Mouse (Mus musculus) granulocyte monocyte progenitor cell, adult 5-6 weeks (primary cell): ENCODE data around the gene Cmpk1. TPM values are rescaled to one million over a fixed set of nuclear protein-coding genes. Genes with fewer than 3 reads are reported as not detected.
A peak's percentile ranks its signal among the peaks of the same experiment; 100 is the strongest.

Source experiments
- ATAC-seq: replicated peaks from 2 replicates; pipeline ENCODE4 v1.8.0; 2016; ENCODE audit warnings: mild to moderate bottlenecking, moderate TSS enrichment, inconsistent platforms; ENCODE audit not compliant: poor library complexity, severe bottlenecking
- total RNA-seq, 2 experiments: library from RNA; stranded (forward) in 1 of 2; stranded (reverse) in 1 of 2; fragments of 200-712, 200-1000 nt in 1 of 2; fragments of >200 nt in 1 of 2; fragmentation: Nextera tagmentation in 1 of 2; gene quantifications; 2 replicates each; pipeline ENCODE4 v1.2.3; 2014 to 2017

The Cmpk1 gene
- total RNA-seq, 2 experiments from 2014 or later = 68.3 to 183 TPM

DNA sequence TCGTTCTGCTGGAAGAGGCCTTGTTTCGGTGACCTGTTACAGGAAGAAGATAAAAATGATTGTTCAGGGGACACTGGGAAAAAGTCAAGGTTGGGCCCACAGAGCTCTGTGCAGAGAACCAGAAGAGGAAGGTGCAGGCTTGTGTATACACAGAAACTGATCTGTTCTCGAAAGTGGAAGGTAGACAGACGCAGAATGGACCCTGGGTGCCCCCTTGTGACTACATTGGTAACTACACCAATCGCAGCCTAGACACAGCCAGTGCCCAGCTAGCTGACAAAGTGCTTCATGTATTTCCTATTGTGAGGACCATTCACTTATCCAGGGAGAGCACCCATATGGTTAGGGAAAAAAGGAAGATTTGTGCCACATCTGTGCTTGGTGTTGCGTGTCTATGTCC lies 39.6 kb downstream of the Cmpk1 start:
- ATAC-seq = peak; percentile 97

DNA sequence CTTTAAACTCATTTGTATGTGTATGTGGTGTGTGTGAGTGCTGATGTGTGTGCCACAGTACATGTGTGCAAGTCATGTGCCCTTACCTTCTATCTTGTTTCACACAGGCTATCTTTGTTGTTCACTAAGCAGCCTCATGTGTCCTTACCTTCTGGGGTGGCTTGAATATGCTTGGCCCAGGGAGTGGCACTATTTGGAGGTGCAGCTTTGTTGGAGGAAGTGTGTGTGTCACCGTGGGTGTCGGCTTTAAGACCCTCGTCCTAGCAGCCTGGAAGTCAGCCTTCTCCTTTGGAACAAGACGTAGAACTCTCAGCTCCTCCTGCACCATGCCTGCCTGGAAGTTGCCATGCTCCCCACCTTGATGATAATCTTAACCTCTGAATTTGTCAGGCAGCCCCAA lies 40.6 kb downstream of the Cmpk1 start:
- ATAC-seq = no peak

DNA sequence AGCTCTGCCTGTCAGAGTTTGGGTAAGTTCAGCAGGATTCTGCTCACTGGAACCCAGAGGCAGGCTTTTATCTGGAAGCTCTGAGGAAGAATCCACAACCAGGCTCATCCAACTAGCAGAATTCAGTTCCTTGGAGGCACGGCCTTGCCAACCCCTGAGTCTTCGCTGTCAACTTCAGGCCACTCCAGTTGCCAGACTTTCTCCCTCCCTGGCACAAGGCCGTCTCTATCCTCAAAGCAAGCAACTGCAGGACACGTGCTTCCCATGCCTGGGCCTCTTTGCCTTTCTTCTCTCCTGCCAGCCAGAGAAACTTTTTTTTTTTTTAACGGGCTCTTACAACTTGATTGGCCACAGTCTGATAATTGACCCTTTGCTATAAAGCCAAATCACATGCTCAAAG lies 42.0 kb downstream of the Cmpk1 start:
- ATAC-seq = no peak

DNA sequence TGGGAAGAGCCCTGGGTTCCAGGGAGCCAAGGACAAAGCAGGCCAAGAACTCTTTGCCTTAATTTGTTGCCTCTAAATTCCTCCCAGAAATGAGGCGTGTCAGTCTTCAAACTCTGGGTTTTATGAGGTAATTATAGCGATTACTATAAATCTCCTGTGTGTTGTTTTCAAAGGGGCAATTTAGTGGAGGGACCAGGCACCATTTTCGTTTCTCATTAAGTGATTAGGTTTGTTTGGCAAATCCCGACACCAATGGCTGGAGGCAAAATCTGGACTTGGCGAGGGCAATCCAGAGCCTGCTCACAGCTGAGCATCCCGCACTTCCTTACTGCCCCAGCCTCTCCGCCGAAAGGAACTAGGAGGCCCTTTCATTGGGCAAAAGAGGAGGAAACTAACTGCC lies 44.5 kb downstream of the Cmpk1 start:
- no peak for ATAC-seq

DNA sequence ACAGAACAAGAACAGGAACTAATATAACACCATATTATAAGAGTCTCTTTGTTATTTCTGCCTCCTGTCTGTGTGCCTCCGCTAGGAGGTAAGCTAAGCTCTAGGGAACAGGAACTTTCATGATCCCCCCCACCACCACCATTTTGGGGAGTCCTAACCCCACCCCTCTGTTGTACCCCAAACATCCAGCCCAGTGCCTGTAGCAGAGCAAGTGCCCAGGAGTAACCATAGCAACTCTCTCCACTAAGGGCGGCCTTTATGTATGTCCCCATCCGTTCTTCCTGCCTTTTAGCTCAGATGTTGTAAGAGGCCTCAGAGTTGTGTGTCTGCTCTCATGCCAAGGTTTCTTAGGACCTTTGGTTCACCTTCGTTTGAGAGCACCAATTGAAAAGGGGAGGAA lies 44.9 kb downstream of the Cmpk1 start:
- peak; percentile 80 for ATAC-seq

DNA sequence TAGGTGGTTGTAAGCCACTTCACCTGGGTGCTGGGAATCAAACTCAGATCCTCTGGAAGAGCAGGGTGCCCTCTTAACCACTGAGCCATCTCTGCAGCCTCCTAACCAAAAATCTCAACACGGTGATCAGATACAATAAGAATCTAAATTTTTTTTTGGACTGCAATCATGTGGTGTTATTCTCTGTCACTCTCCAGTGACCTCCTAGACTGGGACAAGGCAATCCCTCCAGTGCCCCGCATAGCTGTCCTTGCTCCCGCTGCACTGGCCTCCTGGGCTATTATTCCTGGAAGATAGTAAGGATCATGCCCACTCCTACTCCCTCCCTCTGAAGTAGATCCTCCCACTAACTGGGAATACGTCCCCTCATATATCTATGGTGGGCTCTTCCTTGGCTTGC lies 45.7 kb downstream of the Cmpk1 start:
- no peak for ATAC-seq

DNA sequence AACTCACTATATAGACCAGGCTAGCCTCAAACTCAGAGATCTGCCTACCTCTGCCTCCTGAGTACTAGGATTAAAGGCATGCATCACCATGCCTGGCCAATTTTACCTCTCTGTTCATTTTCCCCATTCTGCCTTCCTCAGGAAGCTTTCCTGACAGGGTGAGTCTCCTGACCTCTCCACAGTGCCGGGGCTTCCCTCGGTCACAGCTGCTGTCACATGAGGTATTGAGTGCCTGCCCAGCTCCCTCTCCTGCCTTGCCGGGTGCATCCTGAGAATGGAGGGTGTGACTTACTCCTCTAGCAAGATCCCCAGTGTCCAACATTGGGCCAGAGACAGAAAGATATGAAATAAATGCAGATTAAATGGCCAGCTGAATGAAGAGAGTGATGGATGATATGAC lies 48.8 kb downstream of the Cmpk1 start:
- no peak for ATAC-seq

DNA sequence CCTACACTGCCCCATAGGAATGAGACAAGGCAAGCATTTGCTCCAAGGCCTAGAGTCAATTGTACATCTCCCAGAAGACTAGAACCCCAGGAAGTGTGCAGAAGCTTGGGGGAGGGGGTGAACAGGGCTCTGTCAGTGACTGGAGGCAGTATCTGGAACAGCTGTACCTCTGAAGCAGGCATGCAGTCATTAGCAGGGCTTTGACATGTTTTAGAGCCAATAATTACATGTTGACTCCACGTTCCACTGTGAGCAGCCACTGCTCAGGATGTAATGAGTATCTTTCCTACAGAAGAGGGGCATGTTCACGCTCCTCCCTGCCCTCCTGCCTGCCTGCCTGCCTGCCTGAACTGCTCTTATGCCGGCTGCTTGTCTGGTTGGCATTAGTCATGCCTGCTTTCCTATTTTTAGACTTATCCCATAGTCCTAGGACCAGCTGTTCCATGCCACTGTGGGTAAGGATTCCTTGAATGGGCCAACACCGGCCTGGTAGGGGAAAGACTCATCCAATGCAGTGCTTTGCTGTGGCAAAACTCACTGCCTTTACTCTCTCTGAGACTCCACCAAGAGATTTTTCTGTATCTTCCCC lies 49.5 kb downstream of the Cmpk1 start:
- no peak for ATAC-seq

DNA sequence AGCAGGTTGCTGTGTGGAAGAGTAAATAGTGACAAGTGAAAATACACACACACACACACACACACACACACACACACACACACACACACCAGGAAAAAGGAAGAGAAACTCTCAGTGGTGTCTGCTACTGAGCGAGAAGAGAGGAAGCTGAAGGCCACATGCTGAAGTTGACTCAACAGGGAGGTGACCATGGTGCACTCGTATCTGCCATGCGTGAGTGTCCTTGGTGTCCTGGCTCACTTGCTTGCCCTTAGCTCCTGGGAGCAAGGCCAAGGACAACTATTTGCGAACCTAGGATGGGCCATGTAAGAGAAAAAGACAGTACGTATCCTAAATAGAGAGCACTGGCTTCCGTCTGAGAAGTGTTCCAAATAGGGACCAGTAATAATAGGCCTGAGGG lies 52.9 kb downstream of the Cmpk1 start:
- peak; percentile 98 for ATAC-seq

DNA sequence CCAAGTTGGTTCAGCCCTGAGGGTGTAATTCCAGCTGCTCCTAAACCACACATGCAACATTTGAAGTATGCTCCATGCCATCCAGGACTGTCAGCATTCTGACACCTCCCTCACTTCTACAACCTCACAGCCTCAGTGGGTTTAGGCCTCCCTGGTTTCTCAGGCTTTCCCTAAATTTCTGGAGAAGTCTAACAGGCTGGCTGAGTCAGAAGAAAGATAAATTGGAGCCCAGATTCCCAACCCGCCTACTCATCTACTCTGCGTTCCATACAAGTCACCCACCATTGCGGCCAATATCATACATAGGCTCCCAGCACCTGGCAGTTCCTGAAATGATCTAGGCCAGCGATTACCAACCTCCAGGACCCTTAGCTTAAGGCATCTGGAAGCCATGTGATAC lies 54.3 kb downstream of the Cmpk1 start:
- ATAC-seq = no peak

DNA sequence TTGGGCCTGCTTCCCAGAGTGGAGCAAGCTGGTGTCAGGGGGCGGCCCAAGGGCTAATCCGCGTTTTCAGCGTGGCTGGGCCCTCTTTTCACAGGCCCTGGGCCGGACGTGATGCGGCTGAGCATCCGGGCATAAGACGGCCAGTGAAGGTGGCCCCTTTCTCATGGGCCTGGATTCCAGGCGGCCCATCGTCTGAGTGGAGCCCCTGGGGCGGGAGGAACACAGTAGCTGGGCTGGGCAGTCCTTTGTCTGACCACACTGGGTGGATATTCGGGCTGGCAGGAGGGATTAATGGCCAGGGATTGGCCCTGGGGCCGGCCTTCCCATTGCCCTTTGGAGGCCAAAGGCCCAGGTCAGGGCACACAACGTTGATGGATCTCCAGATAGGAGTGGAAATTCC lies 57.9 kb downstream of the Cmpk1 start:
- no peak for ATAC-seq

DNA sequence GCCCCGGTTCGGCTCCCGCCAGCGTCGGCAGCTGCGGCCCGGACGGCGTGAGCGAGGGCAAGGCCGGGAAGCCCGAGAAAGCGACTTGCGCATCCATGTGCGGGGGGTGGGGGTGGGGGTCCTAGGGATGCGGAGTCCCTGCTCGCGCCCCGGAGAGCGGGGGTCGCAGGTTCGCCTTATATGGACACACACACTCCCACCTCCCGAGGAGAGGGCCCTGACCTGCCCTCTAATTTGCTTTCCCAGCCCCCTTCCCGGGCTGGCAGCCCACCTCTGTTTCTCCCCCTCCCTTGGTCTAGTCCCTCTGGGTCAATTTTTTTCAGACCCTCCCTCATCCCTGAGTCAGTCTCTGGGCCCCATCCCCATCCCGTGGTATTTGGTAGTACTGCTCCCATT lies 61.1 kb downstream of the Cmpk1 start, which contains the start of gene Foxe3:
Gene Foxe3 (minus strand): TSS at position 97 of the 396 bp plus-strand sequence.
- ATAC-seq = no peak

DNA sequence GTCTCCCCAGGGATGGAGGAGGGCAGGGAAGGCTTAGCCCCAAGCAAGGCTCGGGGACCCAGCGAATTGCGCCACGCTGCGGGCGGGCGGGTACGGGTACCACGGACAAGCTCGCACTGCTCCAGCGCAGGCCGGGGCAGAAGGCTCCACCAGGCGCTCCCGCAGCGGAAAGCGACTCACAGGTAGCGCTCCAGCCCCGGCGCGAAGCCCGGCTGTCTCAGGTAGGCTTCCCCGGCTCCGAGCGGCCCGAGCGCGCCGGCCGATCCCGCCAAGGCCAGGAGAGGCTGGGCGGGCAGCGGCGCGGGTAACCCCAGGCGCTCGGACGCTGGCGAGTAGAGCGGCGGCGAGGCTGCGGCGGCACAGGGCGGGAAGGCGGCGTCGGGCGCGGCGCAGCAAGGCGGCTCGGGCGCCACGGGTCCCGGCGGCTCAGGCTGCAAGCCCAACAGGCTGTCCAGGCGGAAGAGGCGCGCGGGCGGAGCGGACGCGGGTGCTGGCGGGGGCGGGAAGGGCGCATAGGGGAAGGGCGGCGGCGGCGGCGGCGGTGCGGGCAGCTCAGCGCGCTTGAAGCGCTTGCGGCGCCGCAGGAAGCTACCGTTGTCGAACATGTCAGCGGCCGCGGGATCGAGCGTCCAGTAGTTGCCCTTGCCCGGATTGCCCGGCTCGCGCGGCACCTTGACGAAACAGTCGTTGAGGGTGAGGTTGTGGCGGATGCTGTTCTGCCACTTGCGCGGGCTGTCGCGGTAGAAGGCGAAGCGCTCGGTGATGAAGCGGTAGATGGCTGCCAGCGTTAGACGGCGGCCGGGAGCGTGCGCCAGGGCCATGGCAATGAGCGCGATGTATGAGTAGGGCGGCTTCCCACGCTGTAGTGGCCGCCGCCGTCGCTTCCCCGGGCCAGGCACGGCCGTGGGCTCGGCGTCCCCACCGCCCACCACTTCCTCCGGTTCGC lies 61.8 kb downstream of the Cmpk1 start:
- ATAC-seq = peak; percentile 60

DNA sequence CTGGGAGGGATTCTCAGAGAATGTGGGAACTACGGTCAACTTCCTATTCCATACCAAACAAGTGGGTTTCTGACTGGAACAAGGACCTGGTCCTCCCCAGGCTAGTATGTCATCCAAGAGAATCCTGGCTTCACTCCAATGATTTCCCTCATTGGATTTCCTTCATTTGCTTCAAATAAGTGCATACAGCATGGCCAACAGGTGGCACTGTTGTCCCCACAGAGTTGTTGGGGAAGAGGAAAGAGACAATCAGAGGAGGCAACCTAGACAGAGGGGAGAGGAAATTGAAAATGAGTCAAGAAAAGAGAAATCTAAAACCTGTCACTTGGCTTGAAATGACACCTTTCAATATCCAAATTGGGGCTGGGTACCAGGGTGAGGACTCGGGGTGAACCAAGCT lies 70.0 kb downstream of the Cmpk1 start:
- ATAC-seq = peak; percentile 86

DNA sequence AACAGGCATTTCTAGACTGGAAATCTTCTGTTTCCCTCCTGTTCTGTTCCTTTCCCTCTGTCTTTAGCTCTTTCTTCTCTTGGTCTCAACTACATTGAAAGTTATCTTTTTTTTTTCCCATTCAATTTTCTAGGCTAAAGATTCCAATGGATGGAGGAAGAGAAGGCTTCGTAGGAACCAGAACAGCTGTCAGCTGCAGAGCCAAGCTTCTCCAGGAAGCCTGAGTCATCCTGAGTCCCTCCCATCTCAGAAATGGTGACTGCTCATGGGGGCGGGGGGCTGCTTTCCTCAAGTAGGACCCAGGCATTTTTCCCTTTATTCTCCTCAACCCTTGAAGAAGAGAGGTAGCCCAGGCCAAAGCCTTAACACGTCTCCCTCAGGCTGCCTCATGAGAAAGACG lies 71.0 kb downstream of the Cmpk1 start:
- no peak for ATAC-seq

DNA sequence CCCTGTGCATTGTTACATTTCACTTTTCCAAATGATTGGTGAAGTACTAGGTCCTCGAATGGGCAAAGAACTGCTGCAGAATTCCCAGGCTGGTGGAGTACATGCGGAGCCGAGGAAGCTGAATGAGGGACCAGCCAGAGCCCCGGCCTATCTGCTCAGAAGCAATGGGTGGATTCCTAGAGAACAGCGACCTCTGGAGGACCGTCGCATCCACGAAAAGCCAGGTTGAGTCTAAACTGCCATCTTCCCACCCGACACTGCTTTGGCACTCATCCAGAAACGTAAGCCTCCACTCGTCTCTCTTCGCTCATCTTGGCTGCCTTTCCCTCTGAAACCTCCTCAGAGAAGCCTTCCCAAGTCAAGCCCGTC lies 73.5 kb downstream of the Cmpk1 start:
- ATAC-seq = no peak

DNA sequence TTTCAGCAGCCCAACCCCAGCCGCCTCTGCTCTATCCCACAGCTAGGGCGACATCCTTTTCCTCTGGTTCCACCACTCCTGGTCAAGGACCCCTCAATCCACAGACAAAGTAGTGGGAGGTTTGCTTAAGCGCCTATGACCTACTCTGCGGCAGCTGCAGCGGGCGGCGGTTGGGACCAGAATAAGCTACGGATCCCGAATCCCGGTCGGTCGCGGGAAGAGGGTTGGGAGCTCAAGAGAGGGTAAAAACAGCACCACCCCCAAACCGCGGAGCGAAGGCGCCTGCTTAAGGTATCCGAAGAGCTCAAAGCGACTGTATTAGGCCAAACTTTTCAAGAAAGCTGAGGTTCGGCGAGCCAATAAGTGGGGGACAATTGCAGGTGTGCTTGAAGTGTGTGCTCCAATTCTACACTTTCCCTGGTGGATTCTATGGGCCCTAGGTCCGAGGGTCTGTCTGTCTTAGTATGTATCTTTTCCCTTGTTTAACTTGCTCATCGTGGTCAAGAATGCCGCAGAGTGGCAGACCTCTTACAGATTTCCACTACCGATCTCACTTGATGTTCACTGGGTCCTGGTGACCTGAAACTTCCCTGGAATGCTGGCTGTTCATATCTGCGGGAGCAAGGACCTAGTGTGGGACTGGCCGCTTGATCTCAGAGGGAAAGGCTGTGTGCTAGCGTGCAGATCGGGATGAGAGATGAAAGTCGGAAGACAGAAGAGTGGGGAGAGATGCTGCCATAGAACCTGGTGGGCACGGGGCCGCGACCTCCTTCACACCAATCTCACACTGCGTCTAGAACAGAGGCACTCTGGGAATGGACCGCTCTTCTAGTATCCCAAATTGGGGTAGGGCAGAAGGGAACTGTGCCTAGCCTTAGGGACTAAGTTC lies 74.1 kb downstream of the Cmpk1 start:
- no peak for ATAC-seq

DNA sequence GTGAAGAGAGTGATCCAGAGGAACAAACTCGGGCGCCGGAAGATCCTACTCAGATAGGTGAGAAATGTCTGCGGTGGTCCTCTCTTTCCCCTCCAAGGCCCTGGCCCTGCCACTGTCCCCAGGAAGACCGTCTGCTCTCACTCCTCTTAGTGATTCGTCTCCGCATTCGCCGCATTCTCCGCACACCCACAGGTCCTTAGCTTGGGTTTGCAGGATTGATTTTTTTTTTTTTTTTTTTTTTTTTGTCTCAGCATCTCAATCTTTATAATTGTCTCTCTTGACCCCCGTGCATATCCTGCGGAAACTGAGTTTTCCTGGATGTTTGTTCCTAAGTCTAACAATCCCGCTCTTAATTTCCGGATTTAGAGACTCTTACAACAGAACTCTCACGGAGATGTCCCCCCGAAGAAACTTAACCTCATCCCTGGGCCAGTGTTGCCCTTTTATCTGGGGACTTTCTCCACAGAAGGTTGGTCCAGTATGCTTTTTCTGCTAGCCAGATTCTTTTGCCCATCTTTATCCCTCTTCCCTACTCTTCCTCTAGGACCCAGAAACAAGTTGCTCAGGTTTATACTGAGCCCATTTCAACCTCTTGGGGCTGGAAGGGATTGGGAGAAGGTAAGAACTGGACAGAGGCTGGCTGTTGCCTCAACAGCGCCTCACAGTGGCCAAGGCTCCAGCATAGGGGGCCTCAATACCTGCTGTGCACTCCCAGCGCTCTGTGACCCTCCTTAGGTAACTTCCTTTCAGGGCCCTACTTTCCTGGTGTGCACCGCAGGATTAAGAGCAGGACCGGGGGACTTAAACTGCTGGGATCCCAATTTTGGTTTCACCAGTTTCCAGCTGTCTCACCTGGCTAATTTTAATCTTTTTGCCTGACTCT lies 77.2 kb downstream of the Cmpk1 start:
- ATAC-seq = peak; percentile 43
